ENCODE assay signal across 24 mouse cellular contexts in the genomic region with DNA sequence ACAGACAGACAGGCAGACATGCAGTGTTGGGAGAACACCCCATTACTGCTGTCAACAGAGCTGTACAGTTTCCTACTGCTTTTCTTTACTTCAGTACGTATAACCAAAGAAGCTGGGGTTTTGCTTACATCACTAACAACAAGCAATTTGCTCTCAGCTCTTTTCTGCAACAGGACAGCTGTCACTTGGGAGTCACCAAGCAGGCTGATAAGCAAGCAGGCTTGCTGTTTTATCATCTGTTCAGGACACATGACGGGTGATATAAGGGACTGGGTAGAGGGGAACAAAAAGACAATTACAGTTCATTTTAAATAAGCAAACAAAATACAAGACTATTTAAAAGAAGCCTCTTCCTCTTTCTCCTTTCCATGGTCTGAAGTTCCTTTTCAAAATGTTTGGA.
DNase-seq lines count a peak whose midpoint lies in the region; ATAC-seq and TF ChIP-seq lines count a peak whose summit lies in the region.
"Had no signal": no experiment of that assay in that cellular context is flagged by ENCODE, and none has a peak within 500 bp of the region (broad histone marks: within the 10 kb centered on the region; RNA-seq: fewer than 3 reads in every experiment).

No protein-coding gene starts in this region.

- ATAC-seq in forebrain, postnatal 0 days, result peak; percentile 53; the same call in 1 of the 2 replicates
- ATAC-seq: CD4-positive, CD25-positive, alpha-beta regulatory T cell, adult 4 months; forebrain, embryonic 13.5 days; forebrain, embryonic 15.5 days had no signal

- no peak overlapping the region for H3K4me2 ChIP-seq in forebrain, postnatal 0 days (ENCODE audit: low read depth)
- H3K4me2 ChIP-seq: embryonic facial prominence, embryonic 13.5 days; embryonic facial prominence, embryonic 15.5 days; forebrain, embryonic 13.5 days; forebrain, embryonic 15.5 days had no signal

- no peak for TF ChIP-seq CTCF in forebrain, postnatal 0 days (IDR thresholded peaks at IDR 0.05; ENCODE audit: low read depth)
- no peak for TF ChIP-seq CTCF in layer of hippocampus, adult 2 months (conservative IDR thresholded peaks at IDR 0.05)
- no peak for TF ChIP-seq CTCF in MEL (IDR thresholded peaks at IDR 0.05 in 2 of 3, conservative IDR thresholded peaks at IDR 0.05 in 1 of 3; ENCODE audit: control insufficient read depth in 1 of 3, insufficient read depth in 1 of 3, low read depth in 2 of 3, low read length in 3 of 3, poor library complexity in 1 of 3, severe bottlenecking in 1 of 3)

- no peak for TF ChIP-seq RAD21 in MEL (IDR thresholded peaks at IDR 0.05; ENCODE audit: low read depth, low read length)

- TF ChIP-seq POLR2A in MEL (IDR thresholded peaks at IDR 0.05; ENCODE audit: control insufficient read depth in 1 of 2, insufficient read depth in 1 of 2, low read depth in 1 of 2, low read length in 2 of 2, poor library complexity in 1 of 2), result no peak

- H3K9ac ChIP-seq in forebrain, postnatal 0 days, result no peak overlapping the region
- no peak overlapping the region for H3K9ac ChIP-seq in MEL (ENCODE audit: control insufficient read depth, low read depth, low read length, poor library complexity, severe bottlenecking)
- H3K9ac ChIP-seq: embryonic facial prominence, embryonic 13.5 days; embryonic facial prominence, embryonic 15.5 days; forebrain, embryonic 13.5 days; forebrain, embryonic 15.5 days had no signal

- no peaks in the 10 kb centered on the region for H3K4me1 ChIP-seq in forebrain, postnatal 0 days (ENCODE audit: insufficient read depth)
- no peaks in the 10 kb centered on the region for H3K4me1 ChIP-seq in forebrain, embryonic 10.5 days
- no peaks in the 10 kb centered on the region for H3K4me1 ChIP-seq in MEL (ENCODE audit: control insufficient read depth in 1 of 2, insufficient read depth in 2 of 2, low read length in 2 of 2)
- H3K4me1 ChIP-seq: embryonic facial prominence, embryonic 13.5 days; embryonic facial prominence, embryonic 15.5 days; forebrain, embryonic 15.5 days had no signal

- H3K36me3 ChIP-seq in forebrain, postnatal 0 days (ENCODE audit: insufficient read depth), result no peaks in the 10 kb centered on the region
- H3K36me3 ChIP-seq in forebrain, embryonic 10.5 days (replicated peaks), result no peaks in the 10 kb centered on the region
- H3K36me3 ChIP-seq in MEL (ENCODE audit: control insufficient read depth in 1 of 2, insufficient read depth in 2 of 2, low read length in 2 of 2), result no peaks in the 10 kb centered on the region
- H3K36me3 ChIP-seq: embryonic facial prominence, embryonic 13.5 days; embryonic facial prominence, embryonic 15.5 days; forebrain, embryonic 15.5 days; G1E had no signal

- WGBS in forebrain, postnatal 0 days, result 31% methylated on average over 2 of the region's 2 CpGs
- WGBS in forebrain, embryonic 10.5 days, result 84% methylated on average over 2 of the region's 2 CpGs

- H3K79me2 ChIP-seq in MEL (ENCODE audit: control insufficient read depth, insufficient read depth, low read length, poor library complexity), result no peaks in the 10 kb centered on the region

- H3K27me3 ChIP-seq in forebrain, postnatal 0 days (ENCODE audit: insufficient read depth, low read length), result no peaks in the 10 kb centered on the region
- no peaks in the 10 kb centered on the region for H3K27me3 ChIP-seq in forebrain, embryonic 10.5 days (ENCODE audit: poor library complexity, severe bottlenecking)
- H3K27me3 ChIP-seq in MEL (ENCODE audit: control insufficient read depth in 1 of 2, insufficient read depth in 2 of 2, low read length in 2 of 2), result no peaks in the 10 kb centered on the region
- H3K27me3 ChIP-seq: CH12.LX; embryonic facial prominence, embryonic 13.5 days; embryonic facial prominence, embryonic 15.5 days; forebrain, embryonic 13.5 days; forebrain, embryonic 15.5 days had no signal

- H3K27ac ChIP-seq in forebrain, postnatal 0 days (ENCODE audit: low read depth, low read length), result no peak overlapping the region
- no peak overlapping the region for H3K27ac ChIP-seq in forebrain, embryonic 10.5 days
- peak overlapping the region; percentile 76 for H3K27ac ChIP-seq in layer of hippocampus, adult 2 months
- H3K27ac ChIP-seq in MEL (ENCODE audit: control insufficient read depth, low read depth, low read length), result no peak overlapping the region
- H3K27ac ChIP-seq: embryonic facial prominence, embryonic 13.5 days; embryonic facial prominence, embryonic 15.5 days; forebrain, embryonic 13.5 days; forebrain, embryonic 15.5 days had no signal

- no peak overlapping the region for H3K4me3 ChIP-seq in forebrain, postnatal 0 days (ENCODE audit: low read depth, low read length)
- no peak overlapping the region for H3K4me3 ChIP-seq in forebrain, embryonic 10.5 days
- no peak overlapping the region for H3K4me3 ChIP-seq in layer of hippocampus, adult 2 months
- H3K4me3 ChIP-seq in MEL (ENCODE audit: control insufficient read depth in 1 of 2, insufficient read depth in 1 of 2, low read depth in 2 of 2, low read length in 2 of 2), result no peak overlapping the region
- H3K4me3 ChIP-seq: embryonic facial prominence, embryonic 13.5 days; embryonic facial prominence, embryonic 15.5 days; erythroblast, embryonic 14.5 days; forebrain, embryonic 13.5 days; forebrain, embryonic 15.5 days had no signal

- TF ChIP-seq EP300 in MEL (IDR thresholded peaks at IDR 0.05; ENCODE audit: low read depth in 1 of 2, low read length in 2 of 2), result no peak

- no peaks in the 10 kb centered on the region for H3K9me3 ChIP-seq in forebrain, postnatal 0 days (ENCODE audit: low read length)
- no peaks in the 10 kb centered on the region for H3K9me3 ChIP-seq in forebrain, embryonic 10.5 days
- no peaks in the 10 kb centered on the region for H3K9me3 ChIP-seq in MEL (replicated peaks; ENCODE audit: insufficient read depth, low read length)
- H3K9me3 ChIP-seq: embryonic facial prominence, embryonic 13.5 days; embryonic facial prominence, embryonic 15.5 days; forebrain, embryonic 13.5 days; forebrain, embryonic 15.5 days had no signal

- DNase-seq in forebrain, postnatal 0 days, result no peak
- DNase-seq in forebrain, embryonic 10.5 days (ENCODE audit: extremely low spot score, low spot score), result no peak
- peak; percentile 47 to 55 for DNase-seq in layer of hippocampus, adult 2 months (ENCODE audit: low spot score in 2 of 2)
- DNase-seq in layer of hippocampus, adult 9-10 months (ENCODE audit: low spot score), result no peak
- peak; percentile 24 for DNase-seq in MEL (ENCODE audit: low read depth, low spot score)
- DNase-seq in cerebellum, adult 9-10 months, result no peak
- DNase-seq: adrenal gland, adult 2 months; adrenal gland, postnatal 10 days; adrenal gland, postnatal 25 days; B cell, adult 2 months; cerebellum, adult 11-12 months; cerebellum, adult 2 months; cerebellum, adult 9-11 months; cerebellum, postnatal 14 days; cerebellum, postnatal 36 days; embryo, embryonic 11 days had no signal

TF ChIP-seq in MEL, 35 proteins besides CTCF, POLR2A, EP300 and RAD21:
- TF ChIP-seq ETS1 (IDR thresholded peaks at IDR 0.05; ENCODE audit: low read depth, low read length), result peak; percentile 61; the same call in 1 of the 2 replicates
- no peak for TF ChIP-seq MEF2A (IDR thresholded peaks at IDR 0.05; ENCODE audit: extremely low read depth, insufficient replicate concordance, low read depth, low read length, poor library complexity, severe bottlenecking)

Comparison
In these comparisons a context has a peak if more than half of its experiments do, and no peak if none do; other contexts are left out.
1. DNase-seq: peak in layer of hippocampus, adult 2 months (2 of 2) and MEL (single experiment); none in forebrain, postnatal 0 days (single experiment), forebrain, embryonic 10.5 days (single experiment), layer of hippocampus, adult 9-10 months (single experiment) and cerebellum, adult 9-10 months (single experiment).